Mouse (Mus musculus) megakaryocyte, embryonic 14.5 days (primary cell): ENCODE measurements around the gene Exoc3l4.

ENCODE experiments used
- FLI1 ChIP-seq: IDR thresholded peaks from 2 replicates; pipeline ENCODE4 v1.6.1; 2012; ENCODE audit warnings: low read length, inconsistent platforms, mixed read lengths
- GATA1 ChIP-seq: IDR thresholded peaks from 3 replicates; pipeline ENCODE4 v1.6.1; 2012; ENCODE audit warnings: mixed read lengths, low read length, inconsistent platforms, borderline replicate concordance

- TF ChIP-seq GATA1 (no peak), FLI1 (no peak)
These were observed 4.3 kb downstream of the Exoc3l4 start for GRCm38 (mm10) chr12:111420946-111421709.
